Mouse (Mus musculus): ENCODE data around the gene Olfr808.

Gene Olfr808

GRCm38 (mm10) chr10:129765182-129765581 is at the start of gene Olfr808:
TSS of gene Olfr808 (plus strand) at chr10:129765482.
- DNase-seq (ENCODE audit: low read depth in 1 of 2, low spot score in 2 of 2), result no peak

- no peak for DNase-seq (ENCODE audit: low read depth in 1 of 2, low spot score in 2 of 2)
These were observed 36.0 kb upstream of the Olfr808 start, which contains the start of gene Olfr805 for GRCm38 (mm10) chr10:129729275-129729674. TSS of gene Olfr805 (minus strand) at chr10:129729375.

- DNase-seq (ENCODE audit: low read depth in 1 of 2, low spot score in 2 of 2), result no peak
These were observed 23.5 kb upstream of the Olfr808 start, which contains the start of gene Olfr806 for GRCm38 (mm10) chr10:129741821-129742220. TSS of gene Olfr806 (minus strand) at chr10:129741921.

DNA sequence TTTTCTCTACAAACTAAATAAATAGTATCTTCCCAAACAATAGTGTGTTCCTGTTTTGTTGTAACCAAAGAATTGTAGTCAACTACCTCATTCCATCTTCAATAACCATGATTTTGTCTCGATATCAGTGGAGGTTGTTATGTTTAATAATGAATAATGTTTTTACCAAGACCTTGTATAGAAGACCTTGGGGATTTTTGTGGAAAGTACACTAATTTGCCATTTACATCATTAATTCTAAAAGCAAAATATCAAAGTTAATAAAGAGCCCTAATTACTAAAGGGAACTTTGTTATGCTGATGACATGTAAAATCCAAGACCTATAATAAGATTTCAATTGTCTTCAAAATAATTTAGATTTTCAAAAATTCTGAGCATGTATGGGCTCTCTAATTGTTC is 7.6 kb upstream of the Olfr808 start, which contains the start of gene Olfr807:
Gene Olfr807 (minus strand): TSS at position 101 of the 400 bp plus-strand sequence.
- no peak for DNase-seq (ENCODE audit: low read depth in 1 of 2, low spot score in 2 of 2)

DNA sequence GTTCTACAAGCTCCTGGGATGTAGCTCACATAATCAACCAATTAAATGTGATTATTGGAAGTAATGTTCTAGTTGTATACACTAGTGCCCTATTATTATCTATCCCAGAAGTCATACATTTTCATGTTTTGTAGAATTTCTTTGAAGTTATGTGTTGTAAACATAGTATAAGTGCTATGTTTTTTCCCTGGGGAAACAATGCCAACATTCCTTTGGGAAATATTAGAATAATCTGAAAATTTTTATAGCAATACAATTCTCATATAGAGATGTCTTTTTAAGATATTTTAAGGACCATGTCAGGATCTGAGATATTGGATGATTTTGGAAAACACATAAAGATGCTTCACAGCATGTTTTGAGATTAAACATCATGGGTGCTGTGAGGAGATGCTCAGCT is 9.1 kb downstream of the Olfr808 start, which contains the start of gene Olfr809:
Gene Olfr809 (plus strand): TSS at position 301 of the 400 bp plus-strand sequence.
- DNase-seq (ENCODE audit: low read depth in 1 of 2, low spot score in 2 of 2), result no peak

GRCm38 (mm10) chr10:129778123-129778522 is 12.8 kb downstream of the Olfr808 start:
- DNase-seq (ENCODE audit: low read depth in 1 of 2, low spot score in 2 of 2), result no peak

DNA sequence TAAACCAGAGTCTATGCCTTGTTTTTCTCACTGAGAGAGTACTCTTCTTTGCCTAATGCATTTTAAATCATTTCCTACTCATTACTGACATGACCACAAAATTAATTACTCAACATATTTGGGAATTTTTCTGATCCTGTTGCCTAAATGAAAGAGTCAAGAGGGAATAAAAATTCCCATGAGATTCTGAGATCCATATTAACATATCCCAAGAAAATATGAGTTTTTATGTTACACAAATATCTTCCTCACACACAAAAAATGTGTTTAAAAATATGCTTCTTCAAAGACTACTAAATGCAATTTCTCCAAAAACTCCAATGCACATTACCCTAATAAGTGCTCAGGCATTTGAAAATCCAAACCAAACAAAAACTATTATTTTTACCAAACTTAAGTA is 29.5 kb downstream of the Olfr808 start, which contains the start of gene Olfr810:
Gene Olfr810 (minus strand): TSS at position 101 of the 400 bp plus-strand sequence.
- DNase-seq (ENCODE audit: low read depth in 1 of 2, low spot score in 2 of 2), result no peak

DNA sequence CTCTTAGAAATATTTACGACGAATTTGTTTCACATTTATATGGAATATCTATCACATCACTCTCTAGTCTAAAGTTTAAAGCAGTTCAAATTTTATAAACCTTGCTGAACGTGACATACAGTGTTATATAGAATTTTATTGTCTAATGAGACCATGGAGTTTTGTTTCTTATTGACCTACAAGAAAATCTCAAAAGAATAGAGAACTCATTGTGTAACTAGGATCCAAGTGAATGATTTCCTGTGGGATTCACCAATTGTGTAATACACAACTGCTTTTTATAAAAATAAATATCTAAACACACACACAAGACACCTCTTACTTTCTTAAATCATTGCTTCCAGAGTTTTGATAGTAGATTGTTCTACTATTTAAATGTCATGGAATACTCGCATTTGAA is 39.0 kb downstream of the Olfr808 start, which contains the start of gene Olfr811:
Gene Olfr811 (minus strand): TSS at position 101 of the 400 bp plus-strand sequence.
- DNase-seq (ENCODE audit: low read depth in 1 of 2, low spot score in 2 of 2), result no peak
